Mouse (Mus musculus) thymus, adult 2 months (tissue): ENCODE results near the gene Plxnc1.

Experiments
- CTCF ChIP-seq: fragments of 200-500 bp; IDR thresholded peaks from 2 replicates; pipeline ENCODE4 v1.5.1; 2012; ENCODE audit warnings: mild to moderate bottlenecking, control low read depth, low read length, moderate library complexity, borderline replicate concordance; ENCODE audit not compliant: control insufficient read depth, poor library complexity, insufficient read depth; ENCODE audit errors: extremely low read depth
- POLR2A ChIP-seq: fragments of 200-500 bp; IDR thresholded peaks from 2 replicates; pipeline ENCODE4 v1.6.1; 2012; ENCODE audit warnings: mild to moderate bottlenecking, low read length, control low read depth, moderate library complexity; ENCODE audit not compliant: control insufficient read depth, poor library complexity, insufficient read depth; ENCODE audit errors: extremely low read depth

DNA sequence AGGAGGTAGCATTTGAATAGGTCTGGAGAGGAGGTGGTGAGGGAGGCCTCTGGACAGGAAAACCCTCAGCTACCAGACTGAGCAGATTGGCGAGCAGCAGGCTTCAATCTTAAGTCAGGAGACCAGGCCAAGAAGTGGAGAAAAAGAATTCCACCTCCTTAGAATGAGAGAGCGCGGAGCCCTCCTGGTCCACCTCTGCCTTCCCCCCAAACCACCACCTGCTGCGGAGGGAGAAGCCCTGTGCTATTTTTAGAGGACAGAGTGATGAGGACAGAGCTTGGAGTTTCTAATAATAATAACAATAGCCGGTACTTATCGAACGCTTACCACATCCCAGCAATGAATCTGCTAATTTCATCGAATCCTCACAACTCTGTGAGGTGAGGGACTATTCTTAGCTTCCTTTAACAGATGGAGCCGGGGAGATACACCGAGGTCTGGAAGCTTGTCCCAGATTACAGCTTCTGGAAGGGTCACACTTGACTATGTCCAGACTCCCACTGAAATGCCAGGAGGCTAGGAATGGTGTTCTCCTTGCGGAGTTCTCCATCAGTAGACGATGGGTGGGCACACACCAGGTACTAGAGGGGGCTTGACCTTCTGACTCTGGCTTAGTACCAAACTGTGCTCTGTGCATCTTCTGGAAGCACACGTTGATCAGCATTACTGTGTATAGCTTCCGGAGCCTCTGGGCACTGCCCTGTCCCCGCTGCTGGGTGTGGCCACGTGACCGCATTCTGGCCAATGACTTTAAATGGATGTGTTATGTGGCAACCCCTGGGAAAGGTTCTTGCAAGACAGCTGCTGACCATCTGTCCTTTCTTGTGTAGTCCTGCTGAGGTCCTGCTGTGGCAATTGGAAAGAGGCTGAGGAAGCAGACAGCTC lies 125.6 kb downstream of the Plxnc1 start:
- TF ChIP-seq CTCF (no peak), POLR2A (no peak)
